Mouse (Mus musculus) ES-E14 (cell line): ENCODE data around the gene Alkbh4. TPM values are rescaled to one million over a fixed set of nuclear protein-coding genes. Genes with fewer than 3 reads are reported as not detected.

Source experiments
- DNase-seq: peaks from one replicate; pipeline ENCODE4 v3.0.0-alpha.2; 2013; ENCODE audit warnings: low read depth, low spot score
- H3K27ac ChIP-seq: 2 replicates; pipeline ENCODE4 v1.5.1; 2012; ENCODE audit warnings: low read depth, mild to moderate bottlenecking, low read length, moderate library complexity, mixed read lengths; ENCODE audit not compliant: poor library complexity, insufficient read depth, severe bottlenecking
- H3K36me3 ChIP-seq: 2 replicates; pipeline ENCODE4 v1.6.1; 2012; ENCODE audit warnings: mild to moderate bottlenecking, low read length, moderate library complexity, mixed read lengths; ENCODE audit not compliant: control insufficient read depth, poor library complexity, insufficient read depth, severe bottlenecking
- H3K4me1 ChIP-seq, 2 experiments: fragments of 150-350 bp in 1 of 2; sonication (generic) in 1 of 2; 2 replicates each; pipeline ENCODE4 v1.6.1; 2012; ENCODE audit warnings: low read length in 2 of 2, mild to moderate bottlenecking in 1 of 2, mixed read lengths in 1 of 2; ENCODE audit not compliant: control insufficient read depth in 2 of 2, insufficient read depth in 2 of 2, poor library complexity in 1 of 2
- H3K4me3 ChIP-seq, 2 experiments: fragments of 150-350 bp in 1 of 2; sonication (generic) in 1 of 2; 2 replicates each; pipeline ENCODE4 v1.5.1; 2012; ENCODE audit warnings: low read length in 2 of 2, low read depth in 1 of 2, mild to moderate bottlenecking in 1 of 2, mixed read lengths in 1 of 2; ENCODE audit not compliant: insufficient read depth in 1 of 2, poor library complexity in 1 of 2, severe bottlenecking in 1 of 2
- H3K9ac ChIP-seq: 2 replicates; pipeline ENCODE4 v1.6.1; 2012; ENCODE audit warnings: low read depth, mild to moderate bottlenecking, low read length, mixed read lengths; ENCODE audit not compliant: poor library complexity, insufficient read depth, severe bottlenecking
- H3K9me3 ChIP-seq: fragments of 150-350 bp; sonication (generic); 2 replicates; pipeline ENCODE4 v1.6.1; 2012; ENCODE audit warnings: low read depth, mild to moderate bottlenecking, low read length; ENCODE audit not compliant: control insufficient read depth, insufficient read depth
- CHD2 ChIP-seq: IDR thresholded peaks from 2 replicates; pipeline ENCODE4 v1.6.1; 2014; ENCODE audit warnings: mild to moderate bottlenecking, low read depth, low read length, inconsistent platforms
- HCFC1 ChIP-seq: IDR thresholded peaks from 2 replicates; pipeline ENCODE4 v1.6.1; 2012; ENCODE audit warnings: low read length, inconsistent platforms, borderline replicate concordance; ENCODE audit not compliant: insufficient read depth
- MAFK ChIP-seq: IDR thresholded peaks from 2 replicates; pipeline ENCODE4 v1.6.1; 2014; ENCODE audit warnings: mild to moderate bottlenecking, low read depth, low read length, inconsistent platforms; ENCODE audit not compliant: insufficient read depth
- ZC3H11A ChIP-seq: IDR thresholded peaks from 2 replicates; pipeline ENCODE4 v1.6.1; 2012; ENCODE audit warnings: low read depth, mild to moderate bottlenecking, inconsistent platforms, low read length, borderline replicate concordance
- ZNF384 ChIP-seq: IDR thresholded peaks from 2 replicates; pipeline ENCODE4 v1.6.1; 2012; ENCODE audit warnings: low read depth, low read length, inconsistent platforms
- in situ Hi-C, 2 experiments: fragments of 600-800 bp; cut with MboI; formaldehyde crosslinking; loops; one replicate each; pipeline ENCODE4 v1.15.1; 2025; ENCODE audit warnings: low sequenced_read_pairs in 2 of 2, inconsistent platforms in 1 of 2; ENCODE audit not compliant: unreplicated experiment in 2 of 2
- total RNA-seq: library from RNA; depleted of rRNA; stranded (reverse); fragments of 300-350 nt; gene quantifications from 2 replicates; pipeline ENCODE4 v1.2.3, GENCODE M21; 2012; rRNA removed

The Alkbh4 gene
- 11.3 and 13.3 TPM in 2 replicates for total RNA-seq

DNA sequence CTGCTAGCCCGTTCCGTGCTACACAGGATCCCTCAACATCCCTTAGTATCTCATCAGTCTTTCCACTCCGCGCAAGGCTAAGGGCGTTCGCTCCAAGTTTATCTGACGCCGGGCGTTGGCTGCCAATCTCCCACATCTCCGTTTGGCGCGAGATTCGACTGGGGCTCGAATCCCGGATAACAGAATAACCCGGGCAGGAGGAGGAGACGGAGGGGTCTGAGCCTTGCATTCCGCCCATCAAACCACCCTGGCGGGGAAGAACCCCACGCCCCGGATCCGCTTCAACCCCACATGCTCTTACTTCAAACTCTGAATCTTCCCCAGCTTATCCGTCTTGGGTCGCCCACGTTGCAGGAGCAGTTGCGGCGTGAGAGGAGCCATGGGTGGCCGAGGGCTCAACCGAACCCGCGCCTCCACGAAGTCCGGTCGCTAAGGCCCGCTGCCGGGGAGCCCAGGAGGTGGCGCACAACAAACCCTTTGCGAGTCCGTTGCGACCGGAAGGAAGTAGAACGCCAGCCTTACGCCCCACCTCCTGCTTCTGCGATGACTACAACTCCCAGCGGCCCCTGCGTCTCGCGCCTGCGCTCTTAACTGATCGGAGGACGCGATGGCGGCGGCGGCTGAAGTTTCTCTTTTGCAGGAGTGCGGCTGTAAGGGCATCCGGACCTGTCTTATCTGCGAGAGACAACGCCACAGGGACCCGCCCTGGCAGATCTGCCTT lies at the start of gene Alkbh4, which contains the start of gene Lrwd1:
Gene Alkbh4 (plus strand): TSS at position 576 of the 721 bp plus-strand sequence.
Gene Lrwd1 (minus strand): TSS at position 504 of the 721 bp plus-strand sequence.
- H3K4me1 ChIP-seq: peaks cover 0 to 19% of the 10 kb centered on the region in 2 experiments; a peak in 1 of 4 replicates
- peak within 1 kb of the TSS; percentile 93 for H3K9ac ChIP-seq
- H3K4me3 ChIP-seq: peak within 1 kb of the TSS; percentile 85 to 94
- peak; percentile 95 for DNase-seq
- H3K36me3 ChIP-seq: peaks cover 32% of the 10 kb centered on the region
- in situ Hi-C loops: no loop called here
- peak within 1 kb of the TSS; percentile 64; the same call in 1 of the 2 replicates for H3K27ac ChIP-seq
- H3K9me3 ChIP-seq: no peaks in the 10 kb centered on the region
- TF ChIP-seq HCFC1: peak; percentile 94
- no peak for TF ChIP-seq ZC3H11A
- TF ChIP-seq CHD2: no peak
- no peak for TF ChIP-seq MAFK
- TF ChIP-seq ZNF384: no peak

DNA sequence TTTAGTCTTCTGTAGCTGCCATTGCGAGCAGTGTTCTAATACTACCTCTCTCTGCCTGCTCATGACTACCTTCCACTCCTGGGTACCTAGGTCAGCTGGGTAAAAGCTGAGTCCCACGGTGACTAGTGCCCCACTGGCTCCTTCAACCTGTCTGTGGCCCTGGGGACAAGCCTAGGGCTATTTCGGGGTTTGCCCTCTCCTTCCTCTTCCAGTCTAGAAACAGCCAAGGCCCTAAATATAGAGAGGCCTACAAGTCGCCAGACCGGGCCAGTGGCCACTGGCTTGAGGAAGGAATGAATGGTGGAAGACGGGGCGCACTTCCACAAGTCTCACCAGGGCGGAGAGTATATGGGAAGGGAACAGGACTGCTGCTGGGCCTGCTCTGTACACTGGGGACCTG lies 49.7 kb upstream of the Alkbh4 start:
- no peak for DNase-seq
- H3K4me1 ChIP-seq: peaks cover 4 to 24% of the 10 kb centered on the region in 2 experiments; a peak in 3 of 4 replicates
- H3K27ac ChIP-seq: no peak overlapping the region
- no peaks in the 10 kb centered on the region for H3K9me3 ChIP-seq
- H3K4me3 ChIP-seq: no peak overlapping the region
- no peak overlapping the region for H3K9ac ChIP-seq
- in situ Hi-C loops: no loop called here
- no peaks in the 10 kb centered on the region for H3K36me3 ChIP-seq
- TF ChIP-seq ZNF384 (no peak), ZC3H11A (no peak), MAFK (no peak), CHD2 (no peak), HCFC1 (no peak)

DNA sequence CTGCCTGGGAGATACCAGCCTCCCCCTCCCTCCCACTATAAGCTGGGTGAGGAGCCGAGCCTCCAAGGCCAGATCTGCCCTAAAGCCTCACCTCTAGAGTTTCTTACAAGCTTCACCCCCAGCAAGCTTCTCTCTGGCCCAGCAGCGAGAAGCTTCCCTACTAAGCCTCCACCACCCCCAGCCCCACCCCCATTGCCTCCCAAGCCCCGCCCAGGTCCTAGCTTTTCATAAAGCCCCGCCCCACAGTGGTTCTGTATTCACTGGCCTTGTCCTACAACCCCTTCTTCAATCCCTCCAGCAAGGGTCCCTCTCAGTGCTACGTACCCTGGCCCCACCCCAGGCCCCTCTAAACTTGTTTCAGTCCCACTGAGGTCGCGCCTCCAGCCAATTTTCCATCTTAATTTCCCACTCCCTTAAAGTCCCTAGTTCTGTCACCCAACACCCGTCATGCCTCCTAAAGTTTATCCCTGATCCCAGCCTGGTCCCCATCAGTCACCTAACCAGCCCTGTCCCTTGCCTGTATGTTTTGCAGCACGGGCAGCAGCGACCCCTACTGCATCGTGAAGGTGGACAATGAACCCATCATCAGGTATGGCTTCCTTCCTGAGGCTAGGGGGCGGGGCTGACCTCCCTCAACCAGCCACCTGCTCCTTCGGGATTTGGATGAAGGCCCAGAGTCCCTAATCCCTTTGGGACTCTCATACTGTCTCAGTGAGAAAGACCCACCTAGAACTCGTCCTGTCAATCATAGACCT lies 46.9 kb upstream of the Alkbh4 start:
- Histone ChIP-seq H3K9me3 (no peaks in the 10 kb centered on the region), H3K36me3 (no peaks in the 10 kb centered on the region), H3K9ac (no peak overlapping the region), H3K27ac (no peak overlapping the region), H3K4me3 (no peak overlapping the region), H3K4me1 (peaks cover 4 to 24% of the 10 kb centered on the region in 2 experiments; a peak in 3 of 4 replicates)
- no peak for TF ChIP-seq HCFC1
- TF ChIP-seq ZC3H11A: no peak
- no peak for TF ChIP-seq CHD2
- no peak for TF ChIP-seq MAFK
- TF ChIP-seq ZNF384: no peak
- in situ Hi-C loops: no loop called here
- no peak for DNase-seq

DNA sequence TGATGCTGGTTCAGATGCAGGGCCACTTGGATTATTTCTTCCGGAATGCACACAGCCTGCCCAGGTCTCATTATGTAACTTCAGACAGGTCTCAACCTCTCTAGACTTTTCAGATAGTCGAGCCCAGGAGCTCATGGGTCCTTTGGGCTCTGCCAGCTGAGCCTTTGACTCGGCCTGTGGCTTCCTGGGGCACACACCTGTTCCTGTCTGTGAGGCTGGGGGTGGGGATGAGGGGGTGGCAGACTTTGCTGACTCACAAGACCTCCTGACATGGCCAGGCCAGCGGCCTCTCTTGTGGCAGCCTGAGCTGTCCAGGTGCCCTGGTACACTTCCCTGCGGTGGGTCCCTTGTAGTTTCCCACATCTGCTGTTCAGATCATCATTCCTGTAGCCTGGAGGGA lies 44.0 kb upstream of the Alkbh4 start:
- no peak for DNase-seq
- Histone ChIP-seq H3K27ac (no peak overlapping the region), H3K9me3 (no peaks in the 10 kb centered on the region), H3K36me3 (no peaks in the 10 kb centered on the region), H3K9ac (no peak overlapping the region), H3K4me3 (no peak overlapping the region), H3K4me1 (peaks cover 2 to 15% of the 10 kb centered on the region in 2 experiments; a peak in 3 of 4 replicates)
- in situ Hi-C loops: no loop called here
- TF ChIP-seq ZNF384 (no peak), MAFK (no peak), CHD2 (no peak), ZC3H11A (no peak), HCFC1 (no peak)
